Mouse (Mus musculus) hindbrain, embryonic 16.5 days (tissue): ENCODE measurements around the gene Krt76. TPM values are rescaled to one million over a fixed set of nuclear protein-coding genes. Genes with fewer than 3 reads are reported as not detected.

Experiments
- ATAC-seq: fragments of 200-750 bp; cut with Nextera tagmentation; 2 replicates; pipeline ENCODE4 v1.8.0; 2017; ENCODE audit warnings: moderate TSS enrichment, moderate library complexity
- H3K27ac ChIP-seq: fragments of 300-500 bp; sonication (generic); 2 replicates; pipeline ENCODE4 v1.5.1; 2014; ENCODE audit warnings: low read depth, mild to moderate bottlenecking, control low read depth, low read length, moderate library complexity
- H3K27me3 ChIP-seq: fragments of 300-500 bp; sonication (generic); replicated peaks from 2 replicates; pipeline ENCODE4 v1.6.1; 2014; ENCODE audit warnings: low read length; ENCODE audit not compliant: control insufficient read depth, insufficient read depth
- H3K36me3 ChIP-seq: fragments of 300-500 bp; sonication (generic); 2 replicates; pipeline ENCODE4 v1.6.1; 2014; ENCODE audit warnings: mild to moderate bottlenecking, low read length, moderate library complexity, mixed read lengths; ENCODE audit not compliant: control insufficient read depth, insufficient read depth
- H3K4me1 ChIP-seq: fragments of 300-500 bp; sonication (generic); 2 replicates; pipeline ENCODE4 v1.6.1; 2014; ENCODE audit warnings: low read depth, low read length; ENCODE audit not compliant: control insufficient read depth, insufficient read depth
- H3K4me2 ChIP-seq: fragments of 300-500 bp; sonication (generic); 2 replicates; pipeline ENCODE4 v1.6.1; 2014; ENCODE audit warnings: mild to moderate bottlenecking, low read length, control low read depth, moderate library complexity
- H3K4me3 ChIP-seq: fragments of 300-500 bp; sonication (generic); 2 replicates; pipeline ENCODE4 v1.5.1; 2014; ENCODE audit warnings: mild to moderate bottlenecking, low read length, control low read depth, moderate library complexity
- H3K9ac ChIP-seq: fragments of 300-500 bp; sonication (generic); 2 replicates; pipeline ENCODE4 v1.6.1; 2014; ENCODE audit warnings: low read depth, mild to moderate bottlenecking, control low read depth, low read length, moderate library complexity
- H3K9me3 ChIP-seq: fragments of 300-500 bp; sonication (generic); 2 replicates; pipeline ENCODE4 v1.6.1; 2014; ENCODE audit warnings: mild to moderate bottlenecking, low read length, moderate library complexity; ENCODE audit not compliant: control insufficient read depth
- WGBS: fragments of 180-500 bp; shearing (Covaris S2); extraction: QIAGEN DNeasy Blood & Tissue Kit; methylation state at CpG from one replicate; pipeline ENCODE4 v1.1.7; 2014; 5-methylcytosine and 5-hydroxymethylcytosine counted together
- polyA plus RNA-seq: library from polyadenylated mRNA; unstranded; fragments of >200 nt; fragmentation: Nextera tagmentation; extraction: Ambion mirVana; gene quantifications from 2 replicates; pipeline ENCODE4 v1.2.1, GENCODE M21; 2015

The Krt76 gene
- polyA plus RNA-seq, 1 experiment from 2014 or later: not detected

DNA sequence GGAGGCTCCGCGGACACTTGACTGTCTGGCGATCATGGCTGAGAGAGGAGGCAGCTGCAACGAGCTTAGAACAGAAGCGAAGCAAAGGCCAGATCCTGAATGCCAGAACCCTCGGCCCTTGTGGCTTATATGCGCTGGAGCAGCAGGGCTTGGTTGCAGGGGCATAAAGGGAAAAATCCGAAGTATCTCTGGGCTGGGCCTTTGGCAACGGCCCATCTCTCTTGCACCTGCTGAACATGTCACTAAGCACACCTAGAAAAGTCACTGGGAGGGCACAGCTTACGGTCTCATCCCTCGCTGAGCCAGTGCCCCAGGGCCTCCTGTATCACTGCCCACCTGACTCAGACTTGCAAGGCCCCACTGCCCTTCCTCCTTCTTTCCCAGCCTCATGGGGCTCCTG lies 31.9 kb upstream of the Krt76 start, which contains the start of gene Krt4:
Gene Krt4 (minus strand): TSS at position 101 of the 400 bp plus-strand sequence.
- Histone ChIP-seq H3K36me3 (no peaks in the 10 kb centered on the region), H3K27ac (no peak within 1 kb of the TSS), H3K4me2 (no peak within 1 kb of the TSS), H3K4me3 (no peak within 1 kb of the TSS), H3K9me3 (no peaks in the 10 kb centered on the region), H3K27me3 (no peaks in the 10 kb centered on the region), H3K4me1 (no peaks in the 10 kb centered on the region; the same call in 1 of the 2 replicates), H3K9ac (no peak within 1 kb of the TSS)
- WGBS: 78% methylated on average over 10 of the region's 11 CpGs
- ATAC-seq: no peak

DNA sequence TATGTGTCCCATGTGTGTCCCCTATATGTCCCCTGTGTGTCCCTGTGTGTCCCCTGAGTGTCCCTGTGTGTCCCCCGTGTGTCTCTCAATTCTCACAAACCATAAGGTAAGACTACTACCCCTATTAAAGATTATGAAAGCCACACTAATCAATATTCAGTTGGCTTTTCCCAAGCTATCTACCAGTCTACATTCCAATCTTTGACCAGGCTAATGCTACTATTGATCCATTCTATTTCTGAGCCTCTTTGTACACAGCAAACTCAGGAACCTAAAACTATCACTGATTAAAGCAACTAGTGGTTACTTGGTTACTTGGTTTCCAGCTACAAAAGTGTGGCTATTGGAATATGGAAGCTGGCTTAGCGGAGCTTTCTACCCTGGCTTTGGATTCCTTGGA lies 29.6 kb upstream of the Krt76 start:
- 89% methylated on average over 2 of the region's 2 CpGs for WGBS
- no peak for ATAC-seq
- H3K4me3 ChIP-seq: no peak overlapping the region
- no peaks in the 10 kb centered on the region for H3K36me3 ChIP-seq
- H3K4me2 ChIP-seq: no peak overlapping the region
- H3K9ac ChIP-seq: no peak overlapping the region
- H3K9me3 ChIP-seq: no peaks in the 10 kb centered on the region
- H3K27me3 ChIP-seq: no peaks in the 10 kb centered on the region
- no peak overlapping the region for H3K27ac ChIP-seq
- H3K4me1 ChIP-seq: no peaks in the 10 kb centered on the region

DNA sequence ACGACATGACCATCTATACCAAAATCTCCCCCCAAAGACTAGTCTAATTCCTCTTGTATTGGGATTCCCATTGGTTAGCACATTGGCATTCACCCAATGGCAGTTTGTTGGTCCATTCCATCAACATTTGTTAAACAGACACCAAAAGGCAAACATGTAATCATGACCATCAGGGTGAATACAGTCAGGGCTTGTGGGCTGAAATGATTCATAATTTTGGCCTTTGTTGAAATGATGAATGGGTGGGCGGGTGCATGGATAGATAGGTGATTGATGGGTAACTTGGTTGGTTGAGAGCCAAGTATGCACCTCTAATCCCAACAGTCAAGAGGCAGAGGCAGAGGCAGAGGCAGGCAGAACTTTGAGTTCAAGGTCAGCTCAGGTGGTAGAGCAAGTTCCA lies 23.4 kb upstream of the Krt76 start:
- Histone ChIP-seq H3K4me1 (no peaks in the 10 kb centered on the region), H3K27ac (no peak overlapping the region), H3K4me3 (no peak overlapping the region), H3K9me3 (no peaks in the 10 kb centered on the region), H3K4me2 (no peak overlapping the region), H3K36me3 (no peaks in the 10 kb centered on the region), H3K27me3 (no peaks in the 10 kb centered on the region; the same call in 1 of the 2 replicates), H3K9ac (no peak overlapping the region)
- WGBS: 81% methylated on average over 2 of the region's 2 CpGs
- ATAC-seq: no peak

DNA sequence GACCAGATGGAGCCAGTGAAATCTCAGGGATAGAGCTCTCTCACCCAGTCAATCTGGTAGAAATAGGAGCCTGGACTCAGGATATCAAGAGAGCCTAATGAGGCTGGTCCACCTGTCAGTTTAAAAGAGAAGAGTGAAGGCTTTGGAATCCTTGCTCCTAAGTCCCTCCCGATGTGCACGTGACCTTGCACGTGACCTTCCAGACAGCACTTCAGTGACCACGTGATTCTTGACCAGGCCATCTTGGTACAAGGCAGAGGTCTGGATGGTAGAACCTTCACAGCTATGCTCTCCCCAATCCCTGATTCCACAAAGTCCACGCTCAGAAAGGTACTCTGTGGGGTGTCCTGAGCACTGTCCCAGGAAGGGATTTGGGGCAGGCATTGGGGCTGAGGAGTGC lies 12.1 kb upstream of the Krt76 start:
- H3K4me1 ChIP-seq: no peaks in the 10 kb centered on the region
- no peak overlapping the region for H3K9ac ChIP-seq
- no peaks in the 10 kb centered on the region for H3K36me3 ChIP-seq
- WGBS: 86% methylated on average over 5 of the region's 5 CpGs
- no peaks in the 10 kb centered on the region for H3K9me3 ChIP-seq
- no peak overlapping the region for H3K4me2 ChIP-seq
- H3K27me3 ChIP-seq: no peaks in the 10 kb centered on the region
- no peak for ATAC-seq
- no peak overlapping the region for H3K4me3 ChIP-seq
- H3K27ac ChIP-seq: no peak overlapping the region

DNA sequence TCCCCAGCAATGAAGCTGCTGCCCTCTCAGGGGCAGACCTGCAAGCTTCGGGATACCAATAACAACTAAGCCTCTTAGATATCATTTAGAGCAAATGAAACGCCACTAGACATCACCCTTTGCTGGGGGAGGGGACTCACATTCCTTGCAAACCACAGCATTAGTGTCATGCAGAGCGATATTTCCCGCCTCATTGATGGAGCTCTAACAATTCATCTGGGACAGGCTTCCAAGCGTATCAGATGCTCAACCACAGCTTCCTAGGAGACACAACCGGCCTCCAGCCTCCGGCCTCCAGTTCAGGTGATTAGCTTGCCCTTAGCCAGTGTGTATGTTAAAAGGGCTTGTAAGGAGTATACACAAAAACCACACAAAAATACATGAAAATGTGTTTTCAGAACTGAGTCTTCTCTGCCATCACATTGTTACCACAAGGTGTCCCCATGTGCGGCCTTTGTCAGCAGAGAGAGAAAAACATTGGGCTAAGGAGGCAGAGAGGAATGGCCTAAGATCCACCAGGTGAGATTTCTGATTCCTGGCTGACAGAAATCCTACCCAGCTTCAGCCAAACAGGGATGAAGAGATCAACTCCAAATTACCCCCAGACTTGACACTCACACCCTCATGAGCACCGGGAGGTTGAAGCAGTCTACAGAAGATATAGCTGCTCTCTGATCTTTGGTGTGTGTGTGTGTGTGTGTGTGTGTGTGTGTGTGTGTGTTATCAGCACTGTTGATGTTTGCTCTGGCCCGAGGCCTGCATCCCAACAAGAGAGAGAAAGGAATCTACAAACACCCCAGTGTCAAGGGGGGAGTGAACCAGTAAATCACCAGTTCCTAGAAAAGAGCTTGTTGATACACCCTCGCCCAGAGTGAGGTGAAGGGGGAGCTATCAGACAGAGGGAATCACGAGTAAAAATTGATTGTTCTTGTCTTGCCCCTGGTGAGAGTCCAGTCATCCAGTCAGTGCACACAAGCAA lies 9.7 kb upstream of the Krt76 start:
- no peak overlapping the region for H3K9ac ChIP-seq
- H3K4me2 ChIP-seq: no peak overlapping the region
- no peak overlapping the region for H3K27ac ChIP-seq
- H3K4me1 ChIP-seq: no peaks in the 10 kb centered on the region
- 50% methylated on average over 12 of the region's 12 CpGs for WGBS
- H3K4me3 ChIP-seq: no peak overlapping the region
- no peaks in the 10 kb centered on the region for H3K27me3 ChIP-seq
- ATAC-seq: no peak
- no peaks in the 10 kb centered on the region for H3K9me3 ChIP-seq
- no peaks in the 10 kb centered on the region for H3K36me3 ChIP-seq

DNA sequence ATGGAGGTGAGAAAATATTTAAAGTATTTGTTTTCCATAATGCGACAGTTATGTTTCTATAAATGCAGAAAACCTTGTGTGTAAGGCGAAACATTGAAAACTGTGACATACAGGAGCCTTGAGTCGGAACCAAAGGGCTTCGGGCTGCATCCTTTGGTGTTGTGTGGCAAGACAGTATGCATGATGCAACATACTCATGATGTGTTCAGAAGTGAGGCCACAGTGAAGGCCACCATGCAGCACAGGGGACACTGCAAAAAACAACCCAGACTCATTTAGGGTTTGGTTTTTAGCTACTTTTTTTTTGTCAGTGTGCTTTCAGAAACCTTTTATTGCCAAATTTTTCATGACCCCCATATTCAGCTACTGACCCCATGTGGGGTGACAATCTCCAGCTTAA lies 2.5 kb upstream of the Krt76 start:
- no peaks in the 10 kb centered on the region for H3K27me3 ChIP-seq
- H3K36me3 ChIP-seq: no peaks in the 10 kb centered on the region
- no peak for ATAC-seq
- no peak overlapping the region for H3K27ac ChIP-seq
- H3K4me1 ChIP-seq: no peaks in the 10 kb centered on the region
- no peak overlapping the region for H3K4me2 ChIP-seq
- H3K9me3 ChIP-seq: no peaks in the 10 kb centered on the region
- no peak overlapping the region for H3K9ac ChIP-seq
- WGBS: 97% methylated on average over 4 of the region's 4 CpGs
- no peak overlapping the region for H3K4me3 ChIP-seq

DNA sequence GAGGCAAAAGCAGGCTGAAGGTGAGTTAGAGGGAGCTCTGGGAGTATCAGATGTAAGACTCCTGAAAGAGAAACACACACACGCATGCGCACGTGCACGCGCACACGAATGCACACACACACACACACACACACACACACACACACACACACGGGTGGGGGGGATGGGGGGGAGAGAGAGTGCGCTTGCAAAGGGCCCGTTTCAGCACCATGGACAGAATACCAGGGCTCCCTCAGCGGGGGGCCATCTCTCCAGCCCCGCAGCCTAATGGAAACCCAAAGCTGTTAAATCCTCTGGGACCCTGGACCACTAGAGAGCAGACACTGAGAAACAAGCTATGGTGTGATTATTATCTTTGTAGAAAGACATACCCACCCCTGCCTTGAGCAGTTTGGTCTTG lies 12.9 kb downstream of the Krt76 start:
- H3K9me3 ChIP-seq: no peaks in the 10 kb centered on the region
- no peaks in the 10 kb centered on the region for H3K27me3 ChIP-seq
- no peaks in the 10 kb centered on the region for H3K4me1 ChIP-seq
- H3K4me3 ChIP-seq: no peak overlapping the region
- ATAC-seq: no peak
- 29% methylated on average over 11 of the region's 11 CpGs for WGBS
- no peak overlapping the region for H3K4me2 ChIP-seq
- H3K36me3 ChIP-seq: no peaks in the 10 kb centered on the region
- no peak overlapping the region for H3K27ac ChIP-seq
- H3K9ac ChIP-seq: no peak overlapping the region

DNA sequence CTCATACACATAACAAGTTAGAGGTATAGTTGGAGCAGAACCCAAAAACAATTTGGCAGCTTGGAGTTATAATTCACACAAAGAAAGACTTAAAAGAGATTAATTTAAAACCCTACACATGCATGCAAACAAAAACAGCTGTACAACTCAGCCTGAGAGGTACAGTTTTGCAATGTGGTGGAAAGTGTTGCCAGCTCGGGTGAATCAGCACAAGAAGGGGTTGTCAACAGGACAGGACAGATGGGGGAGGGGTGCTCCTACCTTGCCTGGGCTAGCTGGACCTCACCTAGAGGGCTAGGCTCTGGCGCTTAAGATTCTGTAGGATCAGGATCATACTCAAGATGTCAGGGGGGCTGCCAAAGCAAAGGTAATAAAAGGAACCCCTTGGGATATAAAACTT lies 14.7 kb downstream of the Krt76 start:
- WGBS: 69% methylated on average over 2 of the region's 2 CpGs
- Histone ChIP-seq H3K9me3 (no peaks in the 10 kb centered on the region), H3K4me2 (no peak overlapping the region), H3K4me3 (no peak overlapping the region), H3K4me1 (no peaks in the 10 kb centered on the region), H3K27ac (no peak overlapping the region), H3K27me3 (no peaks in the 10 kb centered on the region), H3K36me3 (no peaks in the 10 kb centered on the region), H3K9ac (no peak overlapping the region)
- ATAC-seq: no peak

DNA sequence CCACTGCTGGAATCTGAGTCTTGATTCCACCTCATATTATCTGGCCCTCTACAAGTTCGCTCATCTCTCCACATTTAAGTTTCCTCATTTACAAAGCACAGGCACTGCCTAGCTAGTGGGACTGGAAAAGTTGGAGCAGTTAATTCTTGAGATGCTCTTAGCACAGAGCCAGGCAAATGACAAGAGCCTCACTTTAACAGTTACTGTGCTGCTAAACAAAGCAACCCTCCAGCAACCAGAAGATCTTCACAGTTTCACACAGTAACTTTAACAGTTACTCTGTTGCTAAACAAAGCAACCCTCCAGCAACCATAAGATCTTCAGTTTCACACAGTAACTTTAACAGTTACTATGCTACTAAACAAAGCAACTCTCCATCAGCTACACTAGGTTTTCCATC lies 18.3 kb downstream of the Krt76 start:
- Histone ChIP-seq H3K9me3 (no peaks in the 10 kb centered on the region), H3K36me3 (no peaks in the 10 kb centered on the region), H3K4me1 (peaks cover 3% of the 10 kb centered on the region; the same call in 1 of the 2 replicates), H3K27ac (no peak overlapping the region), H3K4me2 (no peak overlapping the region), H3K27me3 (no peaks in the 10 kb centered on the region), H3K9ac (no peak overlapping the region), H3K4me3 (no peak overlapping the region)
- ATAC-seq: no peak
- WGBS: 88% methylated on average over 1 of the region's 1 CpGs
